Mouse (Mus musculus) liver, embryonic 14.5 days (tissue): ENCODE results near the gene Cacna1s.

Experiments used
- CTCF ChIP-seq: IDR thresholded peaks from 2 replicates; pipeline ENCODE4 v1.5.1; 2016; ENCODE audit warnings: antibody characterized with exemption, low read depth, control low read depth
- EP300 ChIP-seq: IDR thresholded peaks from 2 replicates; pipeline ENCODE4 v1.6.1; 2016; ENCODE audit warnings: antibody characterized with exemption, low read depth

DNA sequence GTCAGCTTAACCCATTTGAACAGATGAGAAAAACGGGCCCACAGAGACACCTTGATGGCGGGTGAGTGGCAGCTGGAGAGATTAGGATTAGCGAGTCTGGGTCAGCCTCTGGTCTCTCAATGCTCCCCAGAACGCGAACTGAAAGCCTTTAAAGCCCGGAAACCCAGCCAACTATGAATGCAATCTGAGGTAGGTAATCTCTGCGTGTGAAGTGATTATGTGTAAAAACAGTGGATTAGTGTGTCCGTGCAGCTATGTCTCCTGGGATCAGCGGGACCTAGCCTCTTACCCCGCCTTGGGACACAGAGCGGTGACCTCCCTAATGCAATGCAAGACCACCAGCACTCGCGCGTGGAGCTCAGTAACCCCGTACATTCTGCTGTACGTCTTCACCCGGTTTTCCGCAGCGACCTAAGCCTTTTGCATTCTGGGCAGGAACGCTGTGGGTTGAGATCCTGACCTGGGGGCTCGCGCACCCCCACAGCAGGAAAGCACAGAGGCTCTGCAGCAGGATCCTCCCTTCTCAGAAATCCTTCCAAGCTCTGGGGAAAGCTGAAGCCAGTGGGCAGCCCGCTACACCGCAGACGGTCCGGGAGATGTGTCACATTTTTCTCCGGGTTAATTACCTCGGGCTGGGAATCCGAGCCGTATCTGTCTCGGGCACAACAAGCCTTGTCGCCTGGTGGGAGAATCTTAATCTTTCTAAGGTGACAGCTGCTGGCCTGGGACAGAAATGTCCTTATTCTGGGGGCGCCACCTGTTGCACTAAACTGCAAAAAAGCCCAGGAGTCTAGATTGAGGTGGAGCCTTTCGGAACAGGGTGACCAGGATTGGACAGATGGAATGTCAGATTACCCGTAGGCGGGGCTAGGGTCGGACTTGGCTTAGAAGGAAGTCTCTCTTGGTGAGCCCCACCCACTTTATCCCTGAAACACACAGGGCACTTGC is 45.1 kb upstream of the Cacna1s start, which contains the start of gene Tmem9:
- TF ChIP-seq CTCF: 0 out of 2 replicates have a peak, but pooled peaks have one; percentile 38
- no peak; the same call in 1 of the 2 replicates for TF ChIP-seq EP300
